Mouse (Mus musculus) urinary bladder, postnatal 14 days (tissue): ENCODE measurements around the gene Rnaseh2c.

Experiments used
- DNase-seq: peaks from one replicate; pipeline ENCODE4 v3.0.0; 2021; ENCODE audit warnings: low spot score

Rnaseh2c gene

DNA sequence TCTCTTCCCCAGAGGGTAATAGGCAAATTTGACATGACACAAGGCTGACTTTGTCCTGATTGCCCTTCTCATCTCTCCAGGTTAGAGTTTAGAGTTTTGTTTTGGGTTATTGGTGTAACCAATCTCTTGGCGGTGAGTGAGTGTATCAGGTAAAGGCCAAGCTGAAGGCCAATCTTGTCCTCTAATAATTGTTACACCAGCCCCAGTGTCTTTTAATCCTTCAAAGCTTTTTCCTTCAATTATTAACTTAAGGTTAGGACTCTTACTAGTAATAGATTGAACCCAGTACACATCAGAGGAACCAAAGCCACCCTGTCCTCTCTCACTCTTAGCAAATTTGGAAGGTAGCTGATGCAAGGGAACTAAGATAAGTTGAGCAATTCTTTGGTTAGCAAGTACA is 26.3 kb upstream of the Rnaseh2c start:
- no peak for DNase-seq

GRCm38 (mm10) chr19:5579971-5580370 is 21.7 kb upstream of the Rnaseh2c start:
- no peak for DNase-seq

DNA sequence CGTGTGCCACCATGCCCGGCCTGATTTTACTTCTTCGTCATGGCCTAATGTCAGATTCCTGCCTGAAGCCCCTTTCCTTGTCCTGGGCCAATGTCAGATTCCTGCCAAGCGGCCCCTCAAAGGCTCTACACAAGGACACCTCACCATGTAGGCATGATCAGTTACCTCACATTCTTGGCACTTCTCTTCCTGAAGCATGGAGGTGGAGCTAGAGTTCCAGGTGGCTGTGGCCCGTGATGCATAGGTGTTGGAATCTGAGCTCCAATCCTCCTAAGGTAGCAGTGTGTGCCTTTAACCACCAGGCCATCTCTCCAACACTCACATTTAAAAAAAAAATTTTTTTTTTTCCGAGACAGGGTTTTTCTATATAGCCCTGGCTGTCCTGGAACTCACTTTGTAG is 20.9 kb upstream of the Rnaseh2c start:
- no peak for DNase-seq

DNA sequence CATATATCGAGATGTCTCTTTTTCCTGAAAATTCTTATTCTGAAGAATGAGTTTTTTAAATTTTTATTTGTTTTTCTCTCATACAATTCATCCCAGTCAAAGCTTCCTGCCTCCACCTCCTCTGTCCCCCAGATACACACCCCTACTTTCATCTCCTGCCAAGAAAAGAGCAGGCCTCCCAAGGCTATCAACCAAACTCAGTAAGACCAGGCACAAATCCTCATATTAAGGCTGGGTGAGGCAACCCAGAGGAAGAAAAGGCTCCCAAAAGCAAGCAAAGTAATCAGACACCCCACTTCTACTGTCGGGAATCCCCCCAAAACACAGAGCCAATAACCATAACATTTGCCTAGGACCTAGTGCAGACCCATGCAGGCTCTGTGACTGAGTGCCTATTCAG is 19.7 kb upstream of the Rnaseh2c start:
- DNase-seq, result no peak

DNA sequence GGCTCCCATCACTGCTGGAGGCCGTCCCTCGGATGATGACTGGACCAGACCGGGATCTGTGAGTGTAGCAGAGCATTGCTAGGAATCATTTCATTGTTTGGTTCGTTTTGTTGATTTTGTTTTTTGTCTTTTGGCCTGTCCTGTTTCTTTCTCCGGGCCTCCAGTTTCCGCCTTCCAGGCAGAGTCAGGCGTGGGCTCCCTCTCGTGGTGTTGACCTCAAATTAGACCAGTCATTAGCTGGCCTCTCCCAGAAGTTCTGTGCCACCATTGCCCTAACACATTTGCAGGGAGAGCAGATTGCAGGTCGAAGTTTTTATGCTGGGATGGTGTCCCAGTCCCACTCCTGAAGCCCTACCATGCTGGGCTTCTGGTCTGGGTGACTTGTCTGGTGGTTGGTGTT is 12.5 kb upstream of the Rnaseh2c start:
- no peak for DNase-seq

GRCm38 (mm10) chr19:5591888-5592287 is 9.8 kb upstream of the Rnaseh2c start:
- DNase-seq, result no peak

- no peak for DNase-seq
Measured at GRCm38 (mm10) chr19:5599224-5599623, 2.4 kb upstream of the Rnaseh2c start.

DNA sequence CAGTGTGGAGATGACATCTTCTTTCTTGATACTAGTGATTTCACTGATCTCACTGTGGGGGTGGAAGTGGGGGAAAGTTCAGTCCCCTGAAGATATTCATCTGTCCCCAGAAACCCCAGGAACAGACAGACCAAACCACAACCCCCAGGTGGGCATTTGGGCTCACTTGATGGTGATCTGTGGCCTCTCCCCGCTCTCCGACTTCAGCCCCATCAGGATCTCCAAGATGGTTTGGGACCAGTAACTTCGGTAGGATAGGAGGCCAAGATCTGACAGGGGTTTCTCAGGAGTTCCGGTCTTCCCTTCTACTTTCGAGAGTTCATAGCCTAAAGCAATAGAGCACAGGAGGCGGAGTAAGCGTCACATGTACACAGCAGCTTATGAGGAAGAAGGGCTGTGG is 2.0 kb downstream of the Rnaseh2c start:
- no peak for DNase-seq

DNA sequence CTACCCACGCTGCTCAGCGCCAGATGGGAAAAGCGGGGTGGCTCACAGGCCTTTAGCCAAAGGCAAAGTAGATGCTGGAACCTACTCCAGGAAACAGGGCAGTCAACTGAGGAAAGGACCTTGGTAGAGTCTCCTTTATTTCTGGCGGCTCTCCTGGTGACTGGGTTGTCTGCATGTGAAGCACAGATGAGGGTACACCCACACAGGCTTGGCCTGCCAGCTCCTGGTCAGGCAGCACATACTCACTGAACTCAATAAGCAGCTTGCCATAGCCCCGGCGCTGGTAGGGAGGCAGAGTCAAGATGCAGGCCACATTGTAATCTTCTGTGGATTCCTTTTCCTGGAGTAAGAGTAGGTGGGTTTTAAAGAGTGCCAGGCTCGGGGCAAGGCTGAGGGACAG is 3.5 kb downstream of the Rnaseh2c start:
- no peak for DNase-seq

DNA sequence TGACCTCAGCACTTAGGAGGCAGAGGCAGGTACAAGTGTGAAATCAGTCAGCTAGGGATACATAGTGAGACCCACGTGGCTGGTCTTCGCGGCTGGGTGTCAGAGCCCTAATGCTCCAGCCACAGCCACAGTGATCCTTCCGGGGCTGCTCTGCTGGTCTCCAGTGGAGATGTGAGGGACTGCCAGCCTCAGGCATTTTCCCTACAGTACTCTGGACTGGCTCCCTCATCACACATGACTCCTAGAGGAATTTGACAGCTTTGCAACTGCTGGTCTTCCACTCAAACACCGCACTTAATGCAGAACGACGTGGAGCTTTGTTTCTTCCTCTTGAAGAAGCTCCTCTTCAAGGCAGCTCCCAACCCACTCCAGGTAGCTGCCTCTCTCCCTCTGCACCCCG is 4.5 kb downstream of the Rnaseh2c start:
- no peak for DNase-seq

DNA sequence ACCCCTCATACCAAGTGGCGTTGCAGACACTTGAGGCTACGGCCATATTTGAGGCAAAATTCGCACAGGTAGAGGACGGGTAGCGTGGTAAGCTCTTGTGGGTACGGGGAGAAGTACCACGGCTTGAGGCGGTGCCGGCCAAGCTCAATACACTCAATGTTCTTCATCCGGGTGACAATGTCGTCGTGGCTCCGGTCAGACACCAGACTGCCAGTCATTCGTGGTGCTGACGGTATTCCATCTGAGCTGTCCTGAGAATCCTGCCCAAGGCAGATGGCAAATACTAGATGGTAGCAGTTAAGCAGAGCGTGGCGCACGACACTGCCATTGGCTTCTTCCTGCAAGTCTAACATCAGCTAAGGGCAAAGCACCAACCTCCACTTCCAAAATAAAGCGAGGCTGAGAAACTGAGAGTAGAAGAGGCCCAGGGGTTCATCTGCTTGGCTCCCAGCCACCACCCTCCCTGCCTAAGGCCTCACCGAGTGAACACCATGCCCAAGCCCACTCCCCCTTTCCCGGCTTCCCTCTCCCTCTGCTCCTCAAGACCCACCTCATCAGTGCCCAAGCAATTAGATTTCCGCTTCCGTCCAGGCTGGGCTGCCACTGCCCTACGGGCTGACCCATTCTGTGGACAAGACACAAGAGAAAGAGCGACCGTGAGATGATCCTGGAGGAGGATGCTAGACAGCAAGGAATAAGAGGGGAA is 6.2 kb downstream of the Rnaseh2c start:
- no peak for DNase-seq

DNA sequence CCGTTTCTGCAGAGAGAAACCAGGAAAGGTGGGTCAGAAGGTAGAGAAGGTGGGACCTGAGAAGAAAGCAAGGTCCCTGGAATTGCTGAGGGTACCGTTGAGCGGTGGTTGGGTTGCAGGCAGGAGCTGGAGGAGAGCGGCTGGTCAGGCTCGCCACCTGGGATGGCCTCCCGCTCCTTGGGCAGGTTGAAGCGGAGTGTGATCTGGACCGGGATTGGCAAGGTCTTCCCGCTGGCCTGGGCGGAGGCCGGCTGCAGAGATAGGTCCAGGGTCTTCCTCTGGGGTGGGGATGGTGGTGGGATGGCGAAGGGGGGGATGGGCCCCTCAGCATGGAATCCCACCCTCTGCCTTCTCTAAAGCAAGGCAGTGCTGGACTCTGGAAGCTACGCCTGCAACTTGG is 7.0 kb downstream of the Rnaseh2c start:
- DNase-seq, result no peak

DNA sequence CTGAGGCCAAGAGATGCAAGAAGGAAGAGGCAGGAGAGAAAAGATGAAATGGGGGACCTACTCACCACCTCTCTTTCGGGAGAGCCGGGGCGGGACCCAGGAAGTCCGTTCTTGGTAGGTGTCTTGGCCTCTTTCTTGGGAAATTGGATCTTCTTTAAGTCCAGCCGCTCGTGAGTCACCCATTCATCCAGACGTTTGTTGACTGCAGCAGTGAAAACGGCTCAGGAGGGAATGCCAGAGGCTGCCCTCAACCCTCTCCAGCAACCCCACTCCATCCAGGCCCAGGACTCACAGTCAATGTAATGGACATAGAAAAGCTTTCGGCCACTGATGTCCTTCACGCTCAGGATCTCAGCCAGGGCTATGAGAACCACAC is 7.5 kb downstream of the Rnaseh2c start:
- DNase-seq, result no peak

GRCm38 (mm10) chr19:5609547-5610404 is 8.1 kb downstream of the Rnaseh2c start, which contains the start of gene Kat5:
Gene Kat5, minus strand, starts transcription at chr19:5610237.
- peak; percentile 90 for DNase-seq

DNA sequence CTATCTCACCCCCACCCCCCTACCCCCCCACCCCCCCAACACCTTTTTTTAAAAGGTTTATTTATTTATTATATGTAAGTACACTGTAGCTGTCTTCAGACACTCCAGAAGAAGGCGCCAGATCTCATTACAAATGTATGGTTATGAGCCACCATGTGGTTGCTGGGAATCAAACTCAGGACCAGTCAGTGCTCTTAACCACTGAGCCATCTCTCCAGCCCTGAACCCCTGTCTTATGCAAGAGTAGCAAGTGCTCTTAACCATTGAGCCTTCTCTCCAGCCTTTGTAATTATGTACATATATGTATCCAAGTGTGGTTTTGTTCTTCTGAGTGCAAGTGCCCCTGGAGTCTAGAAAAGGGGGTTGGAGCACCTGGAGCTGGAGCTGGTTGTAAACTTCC is 10.3 kb downstream of the Rnaseh2c start:
- DNase-seq, result no peak

DNA sequence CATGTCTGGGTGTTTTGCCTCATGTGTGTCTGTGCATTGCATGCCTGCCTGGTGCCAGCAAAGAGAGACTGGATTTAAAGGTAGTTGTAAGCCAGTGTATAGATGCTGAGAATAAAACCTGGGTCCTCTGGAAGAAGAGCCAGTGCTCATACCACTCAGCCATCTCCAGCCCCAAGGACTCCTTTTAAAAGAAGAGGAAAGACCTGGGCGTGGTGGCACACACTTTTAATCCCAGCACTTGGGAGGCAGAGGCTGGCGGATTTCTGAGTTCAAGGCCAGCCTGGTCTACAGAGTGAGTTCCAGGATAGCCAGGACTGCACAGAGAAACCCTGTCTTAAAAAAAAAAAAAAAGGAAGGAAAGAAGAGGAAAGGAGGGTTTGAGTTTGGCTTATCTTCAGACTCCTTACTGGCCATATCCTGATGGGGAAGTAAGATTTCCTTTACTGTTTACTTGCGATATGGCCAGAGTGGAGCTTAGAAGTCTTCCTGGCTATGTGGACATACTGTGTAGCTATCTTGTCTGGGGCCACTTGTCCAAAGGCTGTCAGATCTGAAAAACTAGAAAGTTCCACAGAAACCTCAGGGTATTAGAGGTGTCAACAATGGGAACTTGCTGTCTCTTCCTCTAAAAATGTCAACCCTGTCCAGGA is 11.2 kb downstream of the Rnaseh2c start:
- no peak for DNase-seq

DNA sequence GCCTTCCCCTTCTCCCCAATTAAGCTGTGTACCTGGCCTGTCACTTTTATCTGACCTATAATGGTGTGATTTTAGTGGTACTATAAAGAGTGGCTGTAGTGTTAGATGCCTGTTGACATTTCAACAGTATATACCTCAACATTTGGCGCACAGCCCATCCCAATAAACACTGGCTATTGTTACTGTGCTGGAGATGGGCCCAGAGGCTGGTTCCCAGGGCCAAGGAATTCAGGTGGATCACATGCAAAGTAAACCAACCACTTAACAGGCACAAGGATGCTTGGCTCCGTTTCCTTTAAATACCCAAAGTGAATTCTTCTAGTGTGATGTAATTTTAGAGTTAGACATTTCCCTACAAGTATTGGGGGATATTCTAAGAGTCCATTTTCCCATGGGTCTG is 13.3 kb downstream of the Rnaseh2c start:
- no peak for DNase-seq

DNA sequence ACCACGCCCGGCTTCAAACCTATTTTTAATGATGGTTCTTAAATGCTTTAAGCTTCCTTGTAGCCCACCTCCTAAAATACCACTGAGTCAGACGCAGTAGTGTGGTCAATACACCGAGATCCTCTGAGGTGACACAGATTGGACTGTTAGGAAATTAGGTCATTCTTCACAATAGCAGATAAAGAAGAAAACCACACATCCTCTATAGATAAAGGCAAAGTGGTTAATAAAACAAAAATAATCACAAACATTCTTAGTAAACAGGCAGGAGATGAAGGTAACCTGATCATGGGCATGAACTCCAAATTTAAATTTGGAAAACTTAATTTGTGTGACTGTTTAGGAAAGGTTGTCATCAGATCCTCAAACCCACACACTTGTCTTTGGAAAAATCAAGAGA is 18.3 kb downstream of the Rnaseh2c start:
- no peak for DNase-seq

DNA sequence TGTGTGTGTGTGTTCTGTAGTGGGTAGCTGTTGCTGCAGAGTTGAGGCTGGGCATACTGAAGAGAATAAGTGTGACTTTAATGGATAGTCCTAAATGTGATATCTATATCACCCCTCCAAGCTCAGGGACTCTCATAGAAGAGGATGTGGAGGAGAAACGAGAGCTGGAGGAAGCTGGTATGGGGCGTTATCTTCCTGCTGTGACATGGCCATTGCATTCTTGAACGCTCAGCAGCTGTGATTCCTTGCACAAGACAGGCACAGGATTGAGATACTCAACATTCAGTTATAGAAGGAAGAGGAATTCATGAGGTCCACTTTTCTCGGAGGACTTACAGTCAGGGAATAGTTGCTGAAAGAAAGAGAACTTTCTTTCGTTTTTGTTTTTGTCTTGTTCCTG is 20.2 kb downstream of the Rnaseh2c start:
- no peak for DNase-seq

DNA sequence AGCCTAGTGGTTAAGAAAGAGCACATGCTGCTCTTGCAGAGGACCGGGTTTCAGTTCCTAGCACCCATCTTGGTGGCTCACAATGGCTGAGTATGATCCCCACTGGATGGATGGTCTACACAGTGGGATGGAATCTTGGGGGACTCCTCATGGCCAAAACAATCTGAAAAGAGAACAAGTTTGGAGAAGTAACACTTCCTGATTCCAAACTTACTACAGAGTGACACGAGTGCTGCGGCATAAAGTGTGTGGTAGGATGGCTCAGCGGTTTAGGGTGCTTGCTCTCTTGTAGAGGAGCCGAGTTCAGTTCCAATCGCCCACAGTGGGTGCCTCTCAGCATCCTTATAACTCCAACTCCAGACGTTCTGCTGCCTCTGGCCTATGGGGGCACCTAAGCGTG is 23.6 kb downstream of the Rnaseh2c start:
- DNase-seq, result no peak

GRCm38 (mm10) chr19:5629907-5630306 is 28.2 kb downstream of the Rnaseh2c start:
- no peak for DNase-seq

- no peak for DNase-seq
Measured at GRCm38 (mm10) chr19:5632120-5632519, 30.4 kb downstream of the Rnaseh2c start.

- no peak for DNase-seq
Measured at GRCm38 (mm10) chr19:5636036-5636570, 34.4 kb downstream of the Rnaseh2c start.
